Mouse (Mus musculus): Measurements from ENCODE around the gene Gramd4.

GRCm38 (mm10) chr15:86079467-86079866, 22.0 kb downstream of the Gramd4 start:
- TF ChIP-seq CTCF (IDR thresholded peaks at IDR 0.05; ENCODE audit: extremely low read depth, insufficient read length, insufficient replicate concordance, low read depth, low read length), result no peak
- no peak for TF ChIP-seq POLR2A (IDR thresholded peaks at IDR 0.05; ENCODE audit: low read depth, low read length)

Data from small intestine, adult 2 months (tissue).